Mouse (Mus musculus) ovary, adult 2 months (tissue): ENCODE data around the gene Sult3a1. TPM values are rescaled to one million over a fixed set of nuclear protein-coding genes. Genes with fewer than 3 reads are reported as not detected.

Source experiments
- polyA plus RNA-seq: library from polyadenylated mRNA; depleted of rRNA; stranded (reverse); fragments of >200 nt; gene quantifications from 2 replicates; pipeline ENCODE4 v1.2.3, GENCODE M21; 2012; rRNA removed

Gene Sult3a1
- polyA plus RNA-seq = not detected in 2 replicates

DNA sequence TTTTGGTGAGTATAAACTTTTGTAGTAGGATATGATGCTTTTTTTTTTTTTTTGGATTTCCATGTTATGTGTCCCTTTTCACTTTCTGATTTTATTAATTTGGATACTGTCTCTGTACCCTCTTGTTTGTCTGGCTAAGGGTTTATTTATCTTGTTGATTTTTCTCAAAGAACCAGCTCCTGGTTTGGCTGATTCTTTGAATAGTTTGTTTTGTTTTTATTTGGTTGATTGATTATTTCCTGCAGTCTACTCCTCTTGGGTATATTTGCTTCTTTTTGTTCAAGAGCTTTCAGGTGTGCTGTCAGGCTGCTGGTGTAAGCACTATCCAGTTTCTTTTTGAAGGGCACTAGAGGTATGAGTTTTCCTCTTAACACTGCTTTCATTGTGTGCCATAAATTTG, at the start of gene Sult3a1:
TSS of gene Sult3a1 (plus strand) at position 301 of the 400 bp plus-strand sequence.

DNA sequence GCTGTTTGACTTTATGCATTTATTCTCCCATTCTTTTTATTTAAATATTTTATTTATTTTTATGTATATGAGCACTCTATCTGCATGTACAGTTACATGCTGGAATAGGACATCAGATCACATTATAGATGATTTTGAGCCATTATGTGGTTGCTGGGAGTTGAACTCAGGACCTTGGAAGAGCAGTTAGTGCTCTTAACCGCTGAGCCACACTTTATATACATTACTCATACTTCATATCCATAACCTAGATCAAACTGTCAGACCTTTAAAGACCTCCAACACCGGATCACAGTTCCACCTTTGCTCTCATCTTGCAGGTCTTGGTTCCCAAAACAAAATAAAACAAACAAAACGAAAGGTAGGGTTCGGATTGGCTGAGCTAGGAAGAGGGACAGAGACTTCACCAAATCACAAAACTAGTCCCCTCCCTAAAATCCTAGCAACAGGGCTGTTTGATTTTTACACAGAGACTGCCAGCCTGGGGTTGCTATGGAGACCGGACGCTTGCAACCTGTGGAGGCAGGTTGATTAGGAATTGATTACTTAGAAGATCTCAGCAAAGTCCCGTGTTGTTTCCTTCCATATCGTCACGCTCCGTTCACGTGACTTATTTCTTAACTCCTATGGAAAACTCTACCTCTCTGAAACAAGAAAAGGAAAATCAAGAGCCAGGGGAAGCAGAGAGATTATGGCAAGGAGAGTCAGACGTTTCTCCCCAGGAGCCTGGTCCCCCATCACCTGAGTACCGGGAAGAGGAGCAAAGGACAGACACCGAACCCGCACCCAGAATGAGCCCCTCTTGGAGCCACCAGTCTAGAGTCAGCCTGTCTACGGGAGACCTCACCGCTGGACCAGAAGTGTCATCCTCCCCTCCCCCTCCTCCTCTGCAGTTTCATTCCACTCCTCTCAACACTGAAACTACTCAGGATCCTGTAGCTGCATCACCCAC, 47.3 kb downstream of the Sult3a1 start, which contains the start of gene Rsph4a:
TSS of gene Rsph4a (plus strand) at position 582 of the 952 bp plus-strand sequence.

Other genes with a start within 250 kb of the Sult3a1 start
- 0.91 and 1.4 TPM in 2 replicates for gene Clvs2, start 233.0 kb upstream of the Sult3a1 start, polyA plus RNA-seq
- gene Sult3a2, start 71.0 kb upstream of the Sult3a1 start, polyA plus RNA-seq = not detected in 2 replicates
- gene Rsph4a, start 47.4 kb downstream of the Sult3a1 start, polyA plus RNA-seq = 0.87 and 0.91 TPM in 2 replicates
- gene Zup1, start 93.5 kb downstream of the Sult3a1 start, polyA plus RNA-seq = 4.3 and 4.9 TPM in 2 replicates
- 61.2 and 106 TPM in 2 replicates for gene Rwdd1, start 161.9 kb downstream of the Sult3a1 start, polyA plus RNA-seq
- gene Trappc3l, start 179.9 kb downstream of the Sult3a1 start, polyA plus RNA-seq = 0.12 TPM in 1 of 2 replicates, not detected in the other
- not detected in 2 replicates for gene Calhm4, start 186.6 kb downstream of the Sult3a1 start, polyA plus RNA-seq
- 0.36 and 0.39 TPM in 2 replicates for gene Calhm5, start 238.8 kb downstream of the Sult3a1 start, polyA plus RNA-seq